Mouse (Mus musculus) cerebellum, adult 2 months (tissue): Measurements from ENCODE around the gene Heca. TPM values are rescaled to one million over a fixed set of nuclear protein-coding genes. Genes with fewer than 3 reads are reported as not detected.
"Not testable (repeated sequence)": the region's sequence is repeated elsewhere in the genome, so short reads cannot be mapped to it uniquely, and the experiment has no call there.

Experiments used
- DNase-seq, 2 experiments: peaks; one replicate each; pipeline ENCODE4 v3.0.0; 2021
- H3K27ac ChIP-seq: fragments of 200-500 bp; 2 replicates; pipeline ENCODE4 v1.5.1; 2012; ENCODE audit warnings: low read length, control low read depth, inconsistent platforms; ENCODE audit not compliant: insufficient read depth
- H3K27me3 ChIP-seq: fragments of 200-500 bp; 2 replicates; pipeline ENCODE4 v1.6.1; 2012; ENCODE audit warnings: inconsistent platforms, mild to moderate bottlenecking, low read length, moderate library complexity; ENCODE audit not compliant: control insufficient read depth, insufficient read depth
- H3K4me1 ChIP-seq: fragments of 200-500 bp; 2 replicates; pipeline ENCODE4 v1.6.1; 2011; ENCODE audit warnings: low read length; ENCODE audit not compliant: control insufficient read depth, insufficient read depth
- H3K4me3 ChIP-seq: fragments of 200-500 bp; replicated peaks from 2 replicates; pipeline ENCODE3; 2011; ENCODE audit warnings: mild to moderate bottlenecking, low read depth, low read length, control low read depth; ENCODE audit not compliant: insufficient read depth
- CTCF ChIP-seq: fragments of 200-500 bp; IDR thresholded peaks from 2 replicates; pipeline ENCODE4 v1.5.1; 2011; ENCODE audit warnings: low read depth, mild to moderate bottlenecking, control low read depth, low read length, moderate library complexity, borderline replicate concordance; ENCODE audit not compliant: insufficient read depth
- POLR2A ChIP-seq: fragments of 200-500 bp; IDR thresholded peaks from 2 replicates; pipeline ENCODE4 v1.6.1; 2011; ENCODE audit warnings: low read length, control low read depth, borderline replicate concordance; ENCODE audit not compliant: insufficient read depth
- WGBS: fragments of 180-500 bp; shearing (Covaris S2); methylation state at CpG from one replicate; pipeline ENCODE4 v1.1.7; 2018; 5-methylcytosine and 5-hydroxymethylcytosine counted together
- polyA plus RNA-seq: library from polyadenylated mRNA; depleted of rRNA; stranded (reverse); fragments of >200 nt; gene quantifications from 2 replicates; pipeline ENCODE4 v1.2.3, GENCODE M21; 2012; rRNA removed

The Heca gene
- polyA plus RNA-seq, 1 experiment, result 13.3 TPM

- WGBS, result 93% methylated on average over 1 of the region's 1 CpGs
- no peak for DNase-seq
These were observed 111.6 kb downstream of the Heca start for GRCm38 (mm10) chr10:17836275-17836674.

GRCm38 (mm10) chr10:17835031-17835430 is 112.8 kb downstream of the Heca start:
- no peak for DNase-seq
- no peak for TF ChIP-seq POLR2A
- TF ChIP-seq CTCF, result no peak
- H3K27ac ChIP-seq, result no peak overlapping the region
- 87% methylated on average over 6 of the region's 6 CpGs for WGBS
- H3K4me1 ChIP-seq, result no peaks in the 10 kb centered on the region
- H3K4me3 ChIP-seq, result no peak overlapping the region
- no peaks in the 10 kb centered on the region for H3K27me3 ChIP-seq

More at GRCm38 (mm10) chr10:17836275-17836674, 111.6 kb downstream of the Heca start:
- Histone ChIP-seq H3K27me3 (no peaks in the 10 kb centered on the region), H3K27ac (no peak overlapping the region), H3K4me1 (no peaks in the 10 kb centered on the region), H3K4me3 (no peak overlapping the region)
- TF ChIP-seq POLR2A (no peak), CTCF (no peak)

DNA sequence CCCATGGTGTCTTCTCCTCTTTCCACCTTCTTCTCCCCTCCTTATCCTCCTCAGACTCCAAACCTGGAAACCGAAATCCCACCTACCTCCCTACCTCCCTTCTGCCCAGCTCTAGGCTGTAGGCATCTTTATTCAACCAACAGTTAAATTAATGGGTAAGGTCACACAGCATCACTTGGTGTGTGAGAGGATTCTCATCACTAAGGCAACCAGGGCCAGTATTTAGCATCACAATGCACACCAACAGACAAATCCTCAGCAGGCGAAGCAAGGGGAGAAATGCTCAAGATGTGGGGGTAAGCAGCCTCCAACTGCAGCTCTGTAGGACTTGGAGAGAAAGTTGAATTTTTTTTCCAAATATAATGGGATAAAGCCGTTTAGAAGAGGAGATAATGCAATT is 116.8 kb downstream of the Heca start:
- WGBS, result 37% methylated on average over 3 of the region's 3 CpGs
- no peaks in the 10 kb centered on the region for H3K4me1 ChIP-seq
- no peak for TF ChIP-seq CTCF
- no peak for TF ChIP-seq POLR2A
- DNase-seq, result no peak
- H3K27ac ChIP-seq, result no peak overlapping the region
- H3K27me3 ChIP-seq, result no peaks in the 10 kb centered on the region
- no peak overlapping the region for H3K4me3 ChIP-seq

GRCm38 (mm10) chr10:17829205-17829604 is 118.7 kb downstream of the Heca start:
- Histone ChIP-seq H3K4me1 (no peaks in the 10 kb centered on the region), H3K4me3 (no peak overlapping the region), H3K27ac (no peak overlapping the region), H3K27me3 (no peaks in the 10 kb centered on the region)
- 94% methylated on average over 4 of the region's 4 CpGs for WGBS
- TF ChIP-seq POLR2A, result no peak
- no peak for TF ChIP-seq CTCF
- no peak for DNase-seq

DNA sequence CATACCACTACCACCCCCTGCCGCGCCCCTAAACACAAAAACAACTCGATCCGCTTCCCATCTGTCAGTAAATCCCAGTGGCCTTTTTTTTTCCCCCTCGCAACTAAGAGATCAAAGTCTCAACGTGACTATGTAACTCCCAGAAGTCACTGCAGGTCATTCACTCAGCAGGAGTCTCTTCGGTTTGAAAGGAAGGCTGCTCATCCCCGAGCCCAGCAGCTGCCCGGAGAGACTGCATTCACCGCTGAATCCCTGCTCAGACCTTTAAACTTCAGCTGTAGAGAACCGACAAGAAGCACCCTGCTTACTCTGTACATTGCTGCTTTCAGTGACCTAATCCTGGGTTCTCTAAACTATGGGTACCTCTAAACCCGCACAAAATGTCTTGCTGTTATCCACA is 120.5 kb downstream of the Heca start:
- Histone ChIP-seq H3K4me1 (no peaks in the 10 kb centered on the region), H3K27ac (no peak overlapping the region), H3K4me3 (no peak overlapping the region), H3K27me3 (no peaks in the 10 kb centered on the region)
- DNase-seq, result no peak
- no peak for TF ChIP-seq POLR2A
- TF ChIP-seq CTCF, result no peak
- WGBS, result 3% methylated on average over 12 of the region's 12 CpGs

DNA sequence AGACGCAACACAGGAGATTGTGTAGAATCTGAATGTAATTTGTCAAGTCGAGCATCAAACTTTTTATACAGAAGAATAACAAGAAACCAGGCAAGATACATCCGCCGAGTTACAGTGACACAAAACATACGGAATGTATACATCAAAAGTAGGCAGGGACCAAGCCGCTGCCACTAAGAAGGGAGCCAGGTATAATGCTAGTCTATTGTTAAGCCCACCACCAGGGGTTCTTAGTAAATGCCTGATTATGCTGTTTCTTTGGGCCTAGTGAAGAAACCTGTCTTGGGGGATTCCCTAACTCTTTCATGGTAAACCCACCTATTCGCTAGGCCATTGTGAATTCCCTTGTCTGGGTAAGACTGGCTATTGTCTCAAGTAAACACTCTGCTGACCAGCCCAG is 127.4 kb downstream of the Heca start:
- not testable (repeated sequence) for H3K4me1 ChIP-seq, DNase-seq, H3K27me3 ChIP-seq, H3K27ac ChIP-seq, H3K4me3 ChIP-seq
- WGBS, result 94% methylated on average over 7 of the region's 7 CpGs

Other genes with a start within 250 kb of the Heca start
- 99.1 and 110 TPM in 2 replicates for gene Cited2, start 224.8 kb downstream of the Heca start, polyA plus RNA-seq
- gene Txlnb, start 151.8 kb downstream of the Heca start, polyA plus RNA-seq, result 0.61 and 0.62 TPM in 2 replicates
- 15.7 and 18.2 TPM in 2 replicates for gene Abracl, start 75.2 kb upstream of the Heca start, polyA plus RNA-seq
- 113 and 119 TPM in 2 replicates for gene Reps1, start 107.8 kb upstream of the Heca start, polyA plus RNA-seq